In genomic region chr9:13242321-13242720, GRCm38 (mm10) we compare ENCODE assay signal across 12 mouse cellular contexts. TPM values are rescaled to one million over a fixed set of nuclear protein-coding genes. Genes with fewer than 3 reads are reported as not detected.
DNase-seq lines count a peak whose midpoint lies in the region; ATAC-seq and TF ChIP-seq lines count a peak whose summit lies in the region.
"Had no signal": no experiment of that assay in that cellular context is flagged by ENCODE, and none has a peak within 500 bp of the region (broad histone marks: within the 10 kb centered on the region; RNA-seq: fewer than 3 reads in every experiment).

No protein-coding gene starts in this region.

- peaks cover 0 to 9% of the 10 kb centered on the region in 2 experiments; a peak in 1 of 4 replicates for H3K4me1 ChIP-seq in CH12.LX (ENCODE audit: control insufficient read depth in 1 of 2, insufficient read depth in 2 of 2)
- H3K4me1 ChIP-seq: stomach, embryonic 15.5 days had no signal

- no peak overlapping the region for H3K4me3 ChIP-seq in layer of hippocampus, adult 2 months
- H3K4me3 ChIP-seq in CH12.LX (replicated peaks in 1 of 3; ENCODE audit: low read depth in 2 of 3, low read length in 2 of 3, poor library complexity in 1 of 3), result no peak overlapping the region
- H3K4me3 ChIP-seq: limb, embryonic 15.5 days; stomach, embryonic 15.5 days had no signal

- no peak for ATAC-seq in CD4-positive, CD25-positive, alpha-beta regulatory T cell, adult 4 months
- ATAC-seq in granulocyte monocyte progenitor cell, adult 5-6 weeks (replicated peaks; ENCODE audit: poor library complexity, severe bottlenecking), result no peak
- ATAC-seq: midbrain, embryonic 16.5 days had no signal

- no peaks in the 10 kb centered on the region for H3K36me3 ChIP-seq in CH12.LX (replicated peaks in 1 of 2; ENCODE audit: control insufficient read depth in 1 of 2, insufficient read depth in 1 of 2, low read length in 1 of 2)
- H3K36me3 ChIP-seq: limb, embryonic 15.5 days; stomach, embryonic 15.5 days had no signal

- in situ Hi-C loops in CH12.LX (cut with MboI; ENCODE audit: low pct_ligation_motif_present, low pct_unique_long_range_greater_than_20kb, low sequenced_read_pairs), result no loop called here

- no peaks in the 10 kb centered on the region for H3K9me3 ChIP-seq in CH12.LX (replicated peaks; ENCODE audit: low read length)
- H3K9me3 ChIP-seq: limb, embryonic 15.5 days; stomach, embryonic 15.5 days had no signal

- peak; percentile 80 for TF ChIP-seq RAD21 in CH12.LX (IDR thresholded peaks at IDR 0.05; ENCODE audit: low read depth, low read length)

- TF ChIP-seq CTCF in layer of hippocampus, adult 2 months (conservative IDR thresholded peaks at IDR 0.05), result peak; percentile 81
- TF ChIP-seq CTCF in CH12.LX (conservative IDR thresholded peaks at IDR 0.05 in 1 of 2, IDR thresholded peaks at IDR 0.05 in 1 of 2; ENCODE audit: low read depth in 2 of 2, low read length in 2 of 2), result peak in 1 of 2 experiments; percentile 80; a peak in 2 of 4 replicates

- H3K4me2 ChIP-seq in CH12.LX (ENCODE audit: insufficient read depth, low read depth, poor library complexity, severe bottlenecking), result no peak overlapping the region
- H3K4me2 ChIP-seq: limb, embryonic 15.5 days; stomach, embryonic 15.5 days had no signal

- no peak for TF ChIP-seq POLR2A in CH12.LX (IDR thresholded peaks at IDR 0.05; ENCODE audit: low read depth, low read length)

- DNase-seq in CD4-positive, CD25-positive, alpha-beta regulatory T cell, adult 2 months (ENCODE audit: low read depth, low spot score), result peak; percentile 71
- no peak for DNase-seq in layer of hippocampus, adult 2 months (ENCODE audit: low spot score in 2 of 2)
- no peak for DNase-seq in layer of hippocampus, postnatal 25 days (ENCODE audit: extremely low spot score in 1 of 2, low spot score in 1 of 2)
- DNase-seq in CH12.LX (ENCODE audit: extremely low read depth), result peak; percentile 52
- DNase-seq in embryo, embryonic 11 days, result peak; percentile 59
- DNase-seq in frontal cortex, postnatal 10 days (ENCODE audit: low spot score in 2 of 2), result no peak
- DNase-seq: heart, postnatal 14 days had no signal

- no peaks in the 10 kb centered on the region for H3K27me3 ChIP-seq in CH12.LX (replicated peaks)
- H3K27me3 ChIP-seq: limb, embryonic 15.5 days; stomach, embryonic 15.5 days had no signal

- dilution Hi-C loops in CH12.LX (cut with MboI; ENCODE audit: extremely low pct_ligation_motif_present, extremely low pct_unique_long_range_greater_than_20kb, low sequenced_read_pairs), result no loop called here

- H3K27ac ChIP-seq in layer of hippocampus, adult 2 months, result no peak overlapping the region
- H3K27ac ChIP-seq in CH12.LX (ENCODE audit: insufficient read depth, low read depth), result no peak overlapping the region
- H3K27ac ChIP-seq: limb, embryonic 15.5 days; stomach, embryonic 15.5 days had no signal

- TF ChIP-seq EP300 in CH12.LX (IDR thresholded peaks at IDR 0.05; ENCODE audit: low read length), result no peak

- peaks cover 13% of the 10 kb centered on the region for H3K79me2 ChIP-seq in CH12.LX (replicated peaks; ENCODE audit: control insufficient read depth, extremely low read depth, insufficient read depth, poor library complexity, severe bottlenecking)

- H3K9ac ChIP-seq in CH12.LX (ENCODE audit: insufficient read depth, low read depth), result no peak overlapping the region
- H3K9ac ChIP-seq: limb, embryonic 15.5 days; stomach, embryonic 15.5 days had no signal

TF ChIP-seq in CH12.LX, 34 proteins besides CTCF, POLR2A, EP300 and RAD21:
- TF ChIP-seq MYC (IDR thresholded peaks at IDR 0.05; ENCODE audit: low read depth, low read length) (no peak), E2F4 (IDR thresholded peaks at IDR 0.05; ENCODE audit: insufficient replicate concordance, low read depth, low read length) (no peak), SMC3 (IDR thresholded peaks at IDR 0.05; ENCODE audit: low read depth, low read length) (peak; percentile 80), IRF4 (IDR thresholded peaks at IDR 0.05; ENCODE audit: low read depth, low read length) (no peak), ZC3H11A (IDR thresholded peaks at IDR 0.05; ENCODE audit: low read depth, low read length) (peak; percentile 56; the same call in 1 of the 2 replicates)
TF ChIP-seq in CH12.LX: peak in this region for 2.

RNA-seq across cellular contexts. Expression of gene Jrkl, which starts 3.3 kb away (rescaled TPM):
- 1 to 10 TPM; 2.8 to 6.0 TPM for polyA plus RNA-seq in CD4-positive, CD25-positive, alpha-beta regulatory T cell, adult 4 months (2017; shearing (Covaris generic))
- 1 to 10 TPM; 8.6 to 9.2 TPM for total RNA-seq in layer of hippocampus, adult 2 months (2021)
- total RNA-seq in layer of hippocampus, postnatal 25 days (2021), result 1 to 10 TPM; 8.5 to 9.3 TPM
- total RNA-seq in CH12.LX (2012; rRNA removed) (2.3 and 2.4 TPM in 2 replicates), CH12.LX (2014; rRNA removed) (3.7 and 4.2 TPM in 2 replicates)
- polyA plus RNA-seq in CH12.LX (2012; ENCODE audit: insufficient read length, low read depth), result 2.5 and 3.1 TPM in 2 replicates
- 6.0 and 7.1 TPM in 2 replicates for total RNA-seq in granulocyte monocyte progenitor cell, adult 5-6 weeks (2014; fragmentation: Nextera tagmentation)
- 5.3 and 10.3 TPM in 2 replicates for total RNA-seq in granulocyte monocyte progenitor cell, adult 5-6 weeks (2017)

RNA-seq across cellular contexts. Expression of gene Ccdc82, which starts 4.4 kb away (rescaled TPM):
- 10 to 100 TPM; 45.9 to 48.7 TPM for polyA plus RNA-seq in CD4-positive, CD25-positive, alpha-beta regulatory T cell, adult 4 months (2017; shearing (Covaris generic))
- 10 to 100 TPM; 14.1 to 17.9 TPM for total RNA-seq in layer of hippocampus, adult 2 months (2021)
- total RNA-seq in layer of hippocampus, postnatal 25 days (2021), result 10 to 100 TPM; 11.0 to 12.2 TPM
- total RNA-seq in CH12.LX (2012; rRNA removed) (8.1 and 9.5 TPM in 2 replicates), CH12.LX (2014; rRNA removed) (11.3 and 14.2 TPM in 2 replicates)
- 11.9 and 12.6 TPM in 2 replicates for polyA plus RNA-seq in CH12.LX (2012; ENCODE audit: insufficient read length, low read depth)
- total RNA-seq in granulocyte monocyte progenitor cell, adult 5-6 weeks (2014; fragmentation: Nextera tagmentation), result 35.6 and 56.2 TPM in 2 replicates
- total RNA-seq in granulocyte monocyte progenitor cell, adult 5-6 weeks (2017), result 38.4 and 41.8 TPM in 2 replicates

RNA-seq across cellular contexts. Expression of gene Maml2, which starts 55.4 kb away (rescaled TPM):
- polyA plus RNA-seq in CD4-positive, CD25-positive, alpha-beta regulatory T cell, adult 4 months (2017; shearing (Covaris generic)), result 10 to 100 TPM; 30.9 to 36.6 TPM
- total RNA-seq in layer of hippocampus, adult 2 months (2021), result 10 to 100 TPM; 26.1 to 34.6 TPM
- total RNA-seq in layer of hippocampus, postnatal 25 days (2021), result 10 to 100 TPM; 20.5 to 22.8 TPM
- total RNA-seq in CH12.LX (2012; rRNA removed) (4.6 and 5.9 TPM in 2 replicates), CH12.LX (2014; rRNA removed) (4.3 and 5.9 TPM in 2 replicates)
- polyA plus RNA-seq in CH12.LX (2012; ENCODE audit: insufficient read length, low read depth), result 5.6 and 9.1 TPM in 2 replicates
- 1.4 and 2.3 TPM in 2 replicates for total RNA-seq in granulocyte monocyte progenitor cell, adult 5-6 weeks (2014; fragmentation: Nextera tagmentation)
- total RNA-seq in granulocyte monocyte progenitor cell, adult 5-6 weeks (2017), result 0.26 and 0.69 TPM in 2 replicates

Comparison
In these comparisons a context has a peak if more than half of its experiments do, and no peak if none do; other contexts are left out.
1. DNase-seq: peak in CD4-positive, CD25-positive, alpha-beta regulatory T cell, adult 2 months (single experiment), CH12.LX (single experiment) and embryo, embryonic 11 days (single experiment); none in layer of hippocampus, adult 2 months (0 of 2), layer of hippocampus, postnatal 25 days (0 of 2) and frontal cortex, postnatal 10 days (0 of 2).